Mouse (Mus musculus): ENCODE results near the gene Evi2a. TPM values are rescaled to one million over a fixed set of nuclear protein-coding genes. Genes with fewer than 3 reads are reported as not detected.

Gene Evi2a
- polyA plus RNA-seq, 1 experiment from 2014 or later = 2.2 TPM

GRCm38 (mm10) chr11:79566947-79567346 lies 36.5 kb upstream of the Evi2a start:
- H3K4me2 ChIP-seq (replicated peaks; ENCODE audit: low read depth) = no peak overlapping the region
- no peaks in the 10 kb centered on the region for H3K4me1 ChIP-seq (replicated peaks; ENCODE audit: control insufficient read depth, insufficient read depth, low read length)
- TF ChIP-seq CTCF (IDR thresholded peaks at IDR 0.05; ENCODE audit: low read depth) = no peak
- H3K27ac ChIP-seq (ENCODE audit: low read depth, low read length) = no peak overlapping the region
- ATAC-seq = no peak
- WGBS = 57% methylated on average over 1 of the region's 1 CpGs
- H3K36me3 ChIP-seq (ENCODE audit: control insufficient read depth, insufficient read depth) = peaks cover 46% of the 10 kb centered on the region
- H3K9me3 ChIP-seq (ENCODE audit: control insufficient read depth) = no peaks in the 10 kb centered on the region
- H3K27me3 ChIP-seq (replicated peaks; ENCODE audit: control insufficient read depth, insufficient read depth, low read length) = no peaks in the 10 kb centered on the region
- H3K4me3 ChIP-seq (ENCODE audit: low read depth, low read length) = no peak overlapping the region
- H3K9ac ChIP-seq (ENCODE audit: low read depth, low read length) = no peak overlapping the region

- Histone ChIP-seq H3K4me2 (replicated peaks; ENCODE audit: low read depth) (no peak overlapping the region), H3K4me3 (ENCODE audit: low read depth, low read length) (no peak overlapping the region), H3K27ac (ENCODE audit: low read depth, low read length) (no peak overlapping the region), H3K4me1 (replicated peaks; ENCODE audit: control insufficient read depth, insufficient read depth, low read length) (no peaks in the 10 kb centered on the region), H3K36me3 (ENCODE audit: control insufficient read depth, insufficient read depth) (peaks cover 48% of the 10 kb centered on the region), H3K27me3 (replicated peaks; ENCODE audit: control insufficient read depth, insufficient read depth, low read length) (no peaks in the 10 kb centered on the region), H3K9me3 (ENCODE audit: control insufficient read depth) (no peaks in the 10 kb centered on the region), H3K9ac (ENCODE audit: low read depth, low read length) (no peak overlapping the region)
- 89% methylated on average over 7 of the region's 7 CpGs for WGBS
- no peak for ATAC-seq
- TF ChIP-seq CTCF (IDR thresholded peaks at IDR 0.05; ENCODE audit: low read depth) = no peak
Measured at GRCm38 (mm10) chr11:79563493-79563892, 33.1 kb upstream of the Evi2a start.

- no peak for TF ChIP-seq CTCF (IDR thresholded peaks at IDR 0.05; ENCODE audit: low read depth)
- Histone ChIP-seq H3K27me3 (replicated peaks; ENCODE audit: control insufficient read depth, insufficient read depth, low read length) (no peaks in the 10 kb centered on the region), H3K36me3 (ENCODE audit: control insufficient read depth, insufficient read depth) (peaks cover 44% of the 10 kb centered on the region), H3K27ac (ENCODE audit: low read depth, low read length) (no peak overlapping the region), H3K4me2 (replicated peaks; ENCODE audit: low read depth) (no peak overlapping the region), H3K9me3 (ENCODE audit: control insufficient read depth) (no peaks in the 10 kb centered on the region), H3K4me1 (replicated peaks; ENCODE audit: control insufficient read depth, insufficient read depth, low read length) (no peaks in the 10 kb centered on the region), H3K4me3 (ENCODE audit: low read depth, low read length) (no peak overlapping the region), H3K9ac (ENCODE audit: low read depth, low read length) (no peak overlapping the region)
- no peak for ATAC-seq
- WGBS = 86% methylated on average over 4 of the region's 4 CpGs
Measured at GRCm38 (mm10) chr11:79560536-79560935, 30.1 kb upstream of the Evi2a start.

- H3K9me3 ChIP-seq (ENCODE audit: control insufficient read depth) = no peaks in the 10 kb centered on the region
- H3K27me3 ChIP-seq (replicated peaks; ENCODE audit: control insufficient read depth, insufficient read depth, low read length) = no peaks in the 10 kb centered on the region
- no peak overlapping the region for H3K4me2 ChIP-seq (replicated peaks; ENCODE audit: low read depth)
- no peak for TF ChIP-seq CTCF (IDR thresholded peaks at IDR 0.05; ENCODE audit: low read depth)
- no peak for ATAC-seq
- no peak overlapping the region for H3K4me3 ChIP-seq (ENCODE audit: low read depth, low read length)
- H3K36me3 ChIP-seq (ENCODE audit: control insufficient read depth, insufficient read depth) = peaks cover 55% of the 10 kb centered on the region
- no peaks in the 10 kb centered on the region for H3K4me1 ChIP-seq (replicated peaks; ENCODE audit: control insufficient read depth, insufficient read depth, low read length)
- WGBS = 38% methylated on average over 1 of the region's 1 CpGs
- no peak overlapping the region for H3K9ac ChIP-seq (ENCODE audit: low read depth, low read length)
- H3K27ac ChIP-seq (ENCODE audit: low read depth, low read length) = no peak overlapping the region
Measured at GRCm38 (mm10) chr11:79552622-79553021, 22.2 kb upstream of the Evi2a start.

GRCm38 (mm10) chr11:79536293-79536692 lies 5.9 kb upstream of the Evi2a start:
- Histone ChIP-seq H3K9me3 (ENCODE audit: control insufficient read depth) (no peaks in the 10 kb centered on the region), H3K9ac (ENCODE audit: low read depth, low read length) (no peak overlapping the region), H3K4me2 (replicated peaks; ENCODE audit: low read depth) (no peak overlapping the region), H3K27ac (ENCODE audit: low read depth, low read length) (no peak overlapping the region), H3K36me3 (ENCODE audit: control insufficient read depth, insufficient read depth) (0 out of 2 replicates have a peak, but pooled peaks cover 25% of the 10 kb centered on the region), H3K4me3 (ENCODE audit: low read depth, low read length) (no peak overlapping the region), H3K4me1 (replicated peaks; ENCODE audit: control insufficient read depth, insufficient read depth, low read length) (no peaks in the 10 kb centered on the region), H3K27me3 (replicated peaks; ENCODE audit: control insufficient read depth, insufficient read depth, low read length) (no peaks in the 10 kb centered on the region)
- 96% methylated on average over 3 of the region's 3 CpGs for WGBS
- no peak for TF ChIP-seq CTCF (IDR thresholded peaks at IDR 0.05; ENCODE audit: low read depth)
- no peak for ATAC-seq

- H3K9me3 ChIP-seq (ENCODE audit: control insufficient read depth) = no peaks in the 10 kb centered on the region
- H3K27ac ChIP-seq (ENCODE audit: low read depth, low read length) = no peak overlapping the region
- 0 out of 2 replicates have a peak, but pooled peaks cover 25% of the 10 kb centered on the region for H3K36me3 ChIP-seq (ENCODE audit: control insufficient read depth, insufficient read depth)
- no peaks in the 10 kb centered on the region for H3K4me1 ChIP-seq (replicated peaks; ENCODE audit: control insufficient read depth, insufficient read depth, low read length)
- H3K9ac ChIP-seq (ENCODE audit: low read depth, low read length) = no peak overlapping the region
- no peak for TF ChIP-seq CTCF (IDR thresholded peaks at IDR 0.05; ENCODE audit: low read depth)
- WGBS = 90% methylated on average over 4 of the region's 4 CpGs
- H3K27me3 ChIP-seq (replicated peaks; ENCODE audit: control insufficient read depth, insufficient read depth, low read length) = no peaks in the 10 kb centered on the region
- ATAC-seq = no peak
- H3K4me3 ChIP-seq (ENCODE audit: low read depth, low read length) = no peak overlapping the region
- no peak overlapping the region for H3K4me2 ChIP-seq (replicated peaks; ENCODE audit: low read depth)
Measured at GRCm38 (mm10) chr11:79535554-79535953, 5.1 kb upstream of the Evi2a start.
